ENCODE assay signal across 20 mouse cellular contexts in genomic region chr3:37686219-37686618, GRCm38 (mm10). TPM values are rescaled to one million over a fixed set of nuclear protein-coding genes. Genes with fewer than 3 reads are reported as not detected.
DNase-seq lines count a peak whose midpoint lies in the region; ATAC-seq and TF ChIP-seq lines count a peak whose summit lies in the region.
"Had no signal": no experiment of that assay in that cellular context is flagged by ENCODE, and none has a peak within 500 bp of the region (broad histone marks: within the 10 kb centered on the region; RNA-seq: fewer than 3 reads in every experiment).

No protein-coding gene starts in this region.

- peaks cover 7% of the 10 kb centered on the region for H3K4me1 ChIP-seq in kidney, embryonic 14.5 days (ENCODE audit: control insufficient read depth, insufficient read depth, low read length)
- peaks cover 0 to 15% of the 10 kb centered on the region in 2 experiments; a peak in 2 of 4 replicates for H3K4me1 ChIP-seq in liver, embryonic 14.5 days (replicated peaks; ENCODE audit: control insufficient read depth in 2 of 2, insufficient read depth in 2 of 2, low read length in 1 of 2)
- H3K4me1 ChIP-seq in liver, embryonic 12.5 days = peaks cover 11% of the 10 kb centered on the region; the same call in 1 of the 2 replicates
- H3K4me1 ChIP-seq in midbrain, embryonic 11.5 days (ENCODE audit: control insufficient read depth, insufficient read depth, low read length) = peaks cover 5% of the 10 kb centered on the region; the same call in 1 of the 2 replicates
- peaks cover 9% of the 10 kb centered on the region for H3K4me1 ChIP-seq in midbrain, embryonic 13.5 days (replicated peaks)
- H3K4me1 ChIP-seq in liver, postnatal 0 days (ENCODE audit: insufficient read depth) = peaks cover 18% of the 10 kb centered on the region

- WGBS in kidney, embryonic 14.5 days = 25% methylated on average over 7 of the region's 7 CpGs
- WGBS in liver, embryonic 14.5 days (ENCODE audit: insufficient replicate concordance) = 22% methylated on average over 7 of the region's 7 CpGs
- 42% methylated on average over 7 of the region's 7 CpGs for WGBS in liver, embryonic 12.5 days (ENCODE audit: insufficient replicate concordance)
- 59% methylated on average over 7 of the region's 7 CpGs for WGBS in midbrain, embryonic 11.5 days
- 47% methylated on average over 7 of the region's 7 CpGs for WGBS in midbrain, embryonic 13.5 days
- 22% methylated on average over 7 of the region's 7 CpGs for WGBS in liver, postnatal 0 days (ENCODE audit: insufficient replicate concordance)

- H3K9ac ChIP-seq in kidney, embryonic 14.5 days (ENCODE audit: low read depth, low read length) = no peak overlapping the region
- no peak overlapping the region for H3K9ac ChIP-seq in liver, embryonic 14.5 days (replicated peaks)
- no peak overlapping the region for H3K9ac ChIP-seq in liver, embryonic 12.5 days
- H3K9ac ChIP-seq in midbrain, embryonic 11.5 days (ENCODE audit: low read length) = no peak overlapping the region
- no peak overlapping the region for H3K9ac ChIP-seq in midbrain, embryonic 13.5 days (replicated peaks)
- no peak overlapping the region for H3K9ac ChIP-seq in liver, postnatal 0 days (replicated peaks)

- H3K36me3 ChIP-seq in kidney, embryonic 14.5 days (ENCODE audit: control insufficient read depth, insufficient read depth, low read length) = no peaks in the 10 kb centered on the region
- no peaks in the 10 kb centered on the region for H3K36me3 ChIP-seq in liver, embryonic 14.5 days (replicated peaks; ENCODE audit: control insufficient read depth, insufficient read depth, low read depth)
- H3K36me3 ChIP-seq in liver, embryonic 12.5 days = no peaks in the 10 kb centered on the region
- no peaks in the 10 kb centered on the region for H3K36me3 ChIP-seq in midbrain, embryonic 11.5 days (ENCODE audit: control insufficient read depth, insufficient read depth, low read length)
- H3K36me3 ChIP-seq in midbrain, embryonic 13.5 days = no peaks in the 10 kb centered on the region
- no peaks in the 10 kb centered on the region for H3K36me3 ChIP-seq in liver, postnatal 0 days (replicated peaks; ENCODE audit: insufficient read depth, low read length)
- H3K36me3 ChIP-seq: embryonic facial prominence, embryonic 10.5 days; limb, embryonic 10.5 days; midbrain, embryonic 12.5 days had no signal

- no peak for TF ChIP-seq EP300 in liver, embryonic 14.5 days (IDR thresholded peaks at IDR 0.05; ENCODE audit: low read depth)
- TF ChIP-seq EP300 in liver, postnatal 0 days (IDR thresholded peaks at IDR 0.05; ENCODE audit: low read depth) = no peak

- H3K4me2 ChIP-seq in kidney, embryonic 14.5 days (replicated peaks; ENCODE audit: low read depth, low read length) = no peak overlapping the region
- H3K4me2 ChIP-seq in liver, embryonic 14.5 days (ENCODE audit: low read depth) = peak overlapping the region; percentile 4; the same call in 1 of the 2 replicates
- no peak overlapping the region for H3K4me2 ChIP-seq in liver, embryonic 12.5 days
- H3K4me2 ChIP-seq in midbrain, embryonic 11.5 days = no peak overlapping the region
- no peak overlapping the region for H3K4me2 ChIP-seq in midbrain, embryonic 13.5 days (replicated peaks)
- H3K4me2 ChIP-seq in liver, postnatal 0 days (ENCODE audit: low read depth, low read length) = peak overlapping the region; percentile 65

- no peaks in the 10 kb centered on the region for H3K9me3 ChIP-seq in kidney, embryonic 14.5 days (ENCODE audit: control insufficient read depth, low read length)
- H3K9me3 ChIP-seq in liver, embryonic 14.5 days (ENCODE audit: control insufficient read depth, low read length) = no peaks in the 10 kb centered on the region
- H3K9me3 ChIP-seq in liver, embryonic 12.5 days (replicated peaks) = no peaks in the 10 kb centered on the region
- no peaks in the 10 kb centered on the region for H3K9me3 ChIP-seq in midbrain, embryonic 11.5 days (ENCODE audit: control insufficient read depth, low read length)
- H3K9me3 ChIP-seq in midbrain, embryonic 13.5 days = no peaks in the 10 kb centered on the region
- H3K9me3 ChIP-seq in liver, postnatal 0 days (ENCODE audit: low read length) = no peaks in the 10 kb centered on the region
- H3K9me3 ChIP-seq: embryonic facial prominence, embryonic 10.5 days; limb, embryonic 10.5 days; midbrain, embryonic 12.5 days had no signal

- DNase-seq in kidney, adult 18-20 months = peak; percentile 24
- no peak for DNase-seq in liver, embryonic 14.5 days (ENCODE audit: low read depth in 3 of 3, low spot score in 3 of 3)
- DNase-seq in midbrain, embryonic 11.5 days (ENCODE audit: low spot score, missing footprints) = peak; percentile 80
- no peak for DNase-seq in liver, postnatal 0 days
- DNase-seq in spleen, adult 12 weeks (ENCODE audit: low spot score) = no peak
- DNase-seq: adrenal gland, adult 8-10 months; cerebellum, adult 11-12 months; cerebellum, postnatal 10 days; gastrocnemius, postnatal 14 days; heart, adult 2 months; heart, postnatal 4 days; right cerebral cortex, postnatal 14 days had no signal

- H3K4me3 ChIP-seq in kidney, embryonic 14.5 days (ENCODE audit: low read length) = no peak overlapping the region
- no peak overlapping the region for H3K4me3 ChIP-seq in liver, embryonic 14.5 days (ENCODE audit: insufficient read depth in 1 of 2, low read depth in 2 of 2, low read length in 2 of 2)
- H3K4me3 ChIP-seq in liver, embryonic 12.5 days = no peak overlapping the region
- no peak overlapping the region for H3K4me3 ChIP-seq in midbrain, embryonic 11.5 days (ENCODE audit: low read depth, low read length)
- H3K4me3 ChIP-seq in midbrain, embryonic 13.5 days (replicated peaks) = no peak overlapping the region
- H3K4me3 ChIP-seq in liver, postnatal 0 days (ENCODE audit: low read depth, low read length) = no peak overlapping the region

- no peak overlapping the region for H3K27ac ChIP-seq in kidney, embryonic 14.5 days (ENCODE audit: low read depth, low read length)
- no peak overlapping the region for H3K27ac ChIP-seq in liver, embryonic 14.5 days
- H3K27ac ChIP-seq in liver, embryonic 12.5 days = no peak overlapping the region
- no peak overlapping the region for H3K27ac ChIP-seq in midbrain, embryonic 11.5 days (ENCODE audit: low read depth, low read length)
- no peak overlapping the region for H3K27ac ChIP-seq in midbrain, embryonic 13.5 days
- H3K27ac ChIP-seq in liver, postnatal 0 days (ENCODE audit: low read depth) = 0 out of 2 replicates have a peak overlapping the region, but pooled peaks have one; percentile 22
- H3K27ac ChIP-seq: midbrain, embryonic 12.5 days had no signal

- no peaks in the 10 kb centered on the region for H3K27me3 ChIP-seq in kidney, embryonic 14.5 days (ENCODE audit: control insufficient read depth, insufficient read depth, low read length)
- peaks cover 12% of the 10 kb centered on the region for H3K27me3 ChIP-seq in liver, embryonic 14.5 days (ENCODE audit: control insufficient read depth, insufficient read depth, low read length)
- H3K27me3 ChIP-seq in liver, embryonic 12.5 days (replicated peaks) = peaks cover 67% of the 10 kb centered on the region
- H3K27me3 ChIP-seq in midbrain, embryonic 11.5 days (ENCODE audit: control insufficient read depth, insufficient read depth, low read length) = peaks cover 10% of the 10 kb centered on the region
- H3K27me3 ChIP-seq in midbrain, embryonic 13.5 days = peaks cover 35% of the 10 kb centered on the region
- H3K27me3 ChIP-seq in liver, postnatal 0 days (ENCODE audit: insufficient read depth, low read length) = no peaks in the 10 kb centered on the region

- no peak for ATAC-seq in kidney, embryonic 14.5 days (ENCODE audit: low FRiP score, low TSS enrichment)
- ATAC-seq in liver, embryonic 14.5 days (ENCODE audit: insufficient read depth) = no peak
- no peak for ATAC-seq in liver, embryonic 12.5 days
- ATAC-seq in midbrain, embryonic 11.5 days (ENCODE audit: low FRiP score) = no peak
- ATAC-seq in midbrain, embryonic 13.5 days = no peak
- no peak for ATAC-seq in liver, postnatal 0 days
- ATAC-seq: forebrain, embryonic 16.5 days; hindbrain, embryonic 16.5 days had no signal

- no peak for TF ChIP-seq CTCF in liver, embryonic 14.5 days (IDR thresholded peaks at IDR 0.05; ENCODE audit: low read depth)
- TF ChIP-seq CTCF in liver, postnatal 0 days (IDR thresholded peaks at IDR 0.05; ENCODE audit: low read depth) = no peak

RNA-seq across cellular contexts. Expression of gene Gm5148, which starts 38.1 kb away (rescaled TPM):
- polyA plus RNA-seq in kidney, embryonic 14.5 days (2014; fragmentation: Nextera tagmentation; extraction: Ambion mirVana) = 8.1 and 9.4 TPM in 2 replicates
- polyA plus RNA-seq in liver, embryonic 14.5 days (2012; rRNA removed) = 1.6 TPM in 2 replicates
- polyA plus RNA-seq in liver, embryonic 14.5 days (2014; fragmentation: Nextera tagmentation; extraction: Ambion mirVana) = 3.0 and 3.5 TPM in 2 replicates
- 2.7 and 3.1 TPM in 2 replicates for polyA plus RNA-seq in liver, embryonic 12.5 days (2016; fragmentation: Nextera tagmentation; extraction: Ambion mirVana)
- 1.9 and 3.7 TPM in 2 replicates for polyA plus RNA-seq in midbrain, embryonic 11.5 days (2014; fragmentation: Nextera tagmentation; extraction: Ambion mirVana)
- 6.0 and 9.6 TPM in 2 replicates for polyA plus RNA-seq in midbrain, embryonic 13.5 days (2015; fragmentation: Nextera tagmentation; extraction: Ambion mirVana)
- polyA plus RNA-seq in liver, postnatal 0 days (2015; fragmentation: Nextera tagmentation; extraction: Ambion mirVana) = 3.0 and 4.1 TPM in 2 replicates

RNA-seq across cellular contexts. Expression of gene Spry1, which starts 46.5 kb away (rescaled TPM):
- polyA plus RNA-seq in kidney, embryonic 14.5 days (2014; fragmentation: Nextera tagmentation; extraction: Ambion mirVana) = 41.7 and 49.8 TPM in 2 replicates
- 3.4 and 4.0 TPM in 2 replicates for polyA plus RNA-seq in liver, embryonic 14.5 days (2012; rRNA removed)
- polyA plus RNA-seq in liver, embryonic 14.5 days (2014; fragmentation: Nextera tagmentation; extraction: Ambion mirVana) = 2.1 and 2.4 TPM in 2 replicates
- 4.3 and 4.7 TPM in 2 replicates for polyA plus RNA-seq in liver, embryonic 12.5 days (2016; fragmentation: Nextera tagmentation; extraction: Ambion mirVana)
- polyA plus RNA-seq in midbrain, embryonic 11.5 days (2014; fragmentation: Nextera tagmentation; extraction: Ambion mirVana) = 10.0 and 10.3 TPM in 2 replicates
- polyA plus RNA-seq in midbrain, embryonic 13.5 days (2015; fragmentation: Nextera tagmentation; extraction: Ambion mirVana) = 5.8 and 7.3 TPM in 2 replicates
- polyA plus RNA-seq in liver, postnatal 0 days (2015; fragmentation: Nextera tagmentation; extraction: Ambion mirVana) = 3.7 and 4.8 TPM in 2 replicates

Comparison
In these comparisons a context has a peak if more than half of its experiments do, and no peak if none do; other contexts are left out.
1. H3K4me2 ChIP-seq: peak in liver, embryonic 14.5 days (single experiment) and liver, postnatal 0 days (single experiment); none in kidney, embryonic 14.5 days (single experiment), liver, embryonic 12.5 days (single experiment), midbrain, embryonic 11.5 days (single experiment) and midbrain, embryonic 13.5 days (single experiment).
2. DNase-seq: peak in kidney, adult 18-20 months (single experiment) and midbrain, embryonic 11.5 days (single experiment); none in liver, embryonic 14.5 days (0 of 3), liver, postnatal 0 days (single experiment) and spleen, adult 12 weeks (single experiment).